Mouse (Mus musculus): Measurements from ENCODE around the gene Cma2. TPM values are rescaled to one million over a fixed set of nuclear protein-coding genes. Genes with fewer than 3 reads are reported as not detected.
A peak's percentile ranks its signal among the peaks of the same experiment; 100 is the strongest.

The Cma2 gene
- total RNA-seq (2014; fragmentation: Nextera tagmentation) (not detected in 2 replicates), total RNA-seq (2017) (0.87 and 1.2 TPM in 2 replicates), polyA plus RNA-seq (2012) (not detected in 2 replicates)

DNA sequence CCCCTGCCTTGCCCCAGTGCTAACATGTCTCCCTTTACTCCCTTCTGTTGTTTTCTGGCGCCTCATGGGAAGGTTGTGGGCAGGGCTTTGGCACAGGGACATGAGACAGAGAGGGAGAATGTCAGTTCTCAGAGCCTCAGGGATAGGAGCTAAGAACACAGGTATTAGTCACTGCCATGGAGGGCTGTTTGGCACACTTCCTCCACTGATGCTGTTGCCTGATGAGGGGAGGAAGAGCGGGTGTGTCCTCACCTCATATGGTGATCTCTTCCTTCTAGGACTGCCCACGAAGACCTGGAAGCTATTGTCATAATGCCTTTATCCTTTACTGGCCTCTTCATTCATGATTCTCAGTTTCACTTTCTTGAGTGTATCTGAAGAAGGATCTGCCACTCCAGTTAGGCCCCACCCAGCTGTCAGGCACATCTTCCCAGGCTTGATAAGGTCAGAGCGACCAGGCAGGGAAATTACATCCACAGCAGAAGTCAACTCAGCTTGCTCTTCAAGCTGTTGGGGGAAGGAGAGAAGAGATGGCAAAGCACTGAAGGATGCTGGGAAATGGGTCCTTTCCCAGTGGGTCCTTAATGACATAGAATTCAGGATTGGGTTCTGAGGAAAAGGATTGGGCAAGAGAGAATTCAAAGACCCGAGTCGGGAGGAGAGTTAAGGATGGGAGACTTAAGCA, at the start of gene Cma2:
Gene Cma2 (plus strand): TSS at position 635 of the 685 bp plus-strand sequence.
- Histone ChIP-seq H3K27me3 (ENCODE audit: insufficient read depth, low read length) (peaks cover 8% of the 10 kb centered on the region), H3K4me3 (ENCODE audit: low read depth, low read length) (no peak within 1 kb of the TSS; the same call in 1 of the 2 replicates), H3K9me3 (replicated peaks) (no peaks in the 10 kb centered on the region), H3K4me1 (ENCODE audit: insufficient read depth, low read depth, low read length) (peaks cover 63% of the 10 kb centered on the region), H3K36me3 (replicated peaks) (no peaks in the 10 kb centered on the region)
- ATAC-seq (ENCODE audit: extremely low read depth, insufficient number of reproducible peaks, low FRiP score, poor library complexity, severe bottlenecking) (peak; percentile 38; the same call in 1 of the 2 replicates), DNase-seq (ENCODE audit: low spot score) (no peak)
- TF ChIP-seq POLR2AphosphoS5 (IDR thresholded peaks at IDR 0.05; ENCODE audit: insufficient replicate concordance, low read depth, low read length) (no peak), GATA1 (IDR thresholded peaks at IDR 0.05; ENCODE audit: borderline replicate concordance, low read length) (no peak), TAL1 (conservative IDR thresholded peaks at IDR 0.05; ENCODE audit: low read depth, low read length) (no peak), GATA2 (IDR thresholded peaks at IDR 0.05; ENCODE audit: borderline replicate concordance, low read depth, low read length) (no peak), CTCF (IDR thresholded peaks at IDR 0.05; ENCODE audit: low read depth, low read length) (no peak)

DNA sequence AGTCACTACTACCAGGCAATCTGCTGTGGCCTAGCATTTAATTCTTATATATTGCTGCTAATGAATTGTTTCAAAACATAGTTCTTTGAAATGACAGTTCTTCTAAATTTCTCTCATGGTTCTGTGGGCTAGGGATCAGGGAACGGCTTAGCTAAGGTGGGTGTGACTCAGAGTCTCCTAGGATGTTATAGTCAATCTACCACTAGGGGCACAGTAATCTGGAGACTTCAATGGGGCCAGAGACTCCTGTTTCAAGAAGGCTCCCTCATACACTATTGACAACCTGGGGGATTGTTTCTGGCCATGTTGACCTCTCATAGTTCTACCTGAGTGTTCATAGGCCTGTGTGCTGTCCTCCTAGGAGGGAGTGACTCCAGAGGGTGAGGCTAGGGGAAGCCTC, 45.3 kb upstream of the Cma2 start:
- ATAC-seq (ENCODE audit: extremely low read depth, insufficient number of reproducible peaks, low FRiP score, poor library complexity, severe bottlenecking) (no peak), DNase-seq (ENCODE audit: low spot score) (no peak)
- Histone ChIP-seq H3K36me3 (replicated peaks) (no peaks in the 10 kb centered on the region), H3K9me3 (replicated peaks) (no peaks in the 10 kb centered on the region), H3K4me3 (ENCODE audit: low read depth, low read length) (no peak overlapping the region), H3K27me3 (ENCODE audit: insufficient read depth, low read length) (peaks cover 19% of the 10 kb centered on the region), H3K4me1 (ENCODE audit: insufficient read depth, low read depth, low read length) (peaks cover 23% of the 10 kb centered on the region)
- TF ChIP-seq GATA2 (IDR thresholded peaks at IDR 0.05; ENCODE audit: borderline replicate concordance, low read depth, low read length) = no peak

DNA sequence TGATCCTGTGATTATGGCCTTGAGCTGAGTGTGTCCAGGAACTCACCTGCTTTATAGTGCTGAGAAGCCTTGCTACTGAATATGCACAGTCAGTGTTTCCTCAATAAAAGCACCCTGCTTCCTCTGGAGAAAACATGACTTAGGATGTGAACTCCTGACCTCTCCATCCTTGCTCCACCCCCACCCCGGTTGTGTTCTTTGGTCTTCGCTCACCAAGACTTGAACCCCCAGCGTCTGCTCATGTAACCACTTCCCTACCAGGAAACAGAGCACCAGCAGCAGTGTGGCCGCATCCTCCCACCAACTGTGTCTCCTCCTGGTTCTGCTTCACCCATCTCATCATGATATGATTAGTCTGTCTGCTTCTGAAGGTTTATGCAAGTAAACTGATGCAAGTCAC, 37.4 kb upstream of the Cma2 start:
- TF ChIP-seq POLR2AphosphoS5 (IDR thresholded peaks at IDR 0.05; ENCODE audit: insufficient replicate concordance, low read depth, low read length) (no peak), TAL1 (conservative IDR thresholded peaks at IDR 0.05; ENCODE audit: low read depth, low read length) (no peak), CTCF (IDR thresholded peaks at IDR 0.05; ENCODE audit: low read depth, low read length) (no peak)
- peaks cover 3% of the 10 kb centered on the region; the same call in 1 of the 2 replicates for H3K27me3 ChIP-seq (ENCODE audit: insufficient read depth, low read length)
- no peaks in the 10 kb centered on the region for H3K9me3 ChIP-seq (replicated peaks)
- H3K4me3 ChIP-seq (ENCODE audit: low read depth, low read length) = no peak overlapping the region
- H3K4me1 ChIP-seq (ENCODE audit: insufficient read depth, low read depth, low read length) = peaks cover 11% of the 10 kb centered on the region
- DNase-seq (ENCODE audit: low spot score) (no peak), ATAC-seq (ENCODE audit: extremely low read depth, insufficient number of reproducible peaks, low FRiP score, poor library complexity, severe bottlenecking) (no peak)
- H3K36me3 ChIP-seq (replicated peaks) = no peaks in the 10 kb centered on the region

DNA sequence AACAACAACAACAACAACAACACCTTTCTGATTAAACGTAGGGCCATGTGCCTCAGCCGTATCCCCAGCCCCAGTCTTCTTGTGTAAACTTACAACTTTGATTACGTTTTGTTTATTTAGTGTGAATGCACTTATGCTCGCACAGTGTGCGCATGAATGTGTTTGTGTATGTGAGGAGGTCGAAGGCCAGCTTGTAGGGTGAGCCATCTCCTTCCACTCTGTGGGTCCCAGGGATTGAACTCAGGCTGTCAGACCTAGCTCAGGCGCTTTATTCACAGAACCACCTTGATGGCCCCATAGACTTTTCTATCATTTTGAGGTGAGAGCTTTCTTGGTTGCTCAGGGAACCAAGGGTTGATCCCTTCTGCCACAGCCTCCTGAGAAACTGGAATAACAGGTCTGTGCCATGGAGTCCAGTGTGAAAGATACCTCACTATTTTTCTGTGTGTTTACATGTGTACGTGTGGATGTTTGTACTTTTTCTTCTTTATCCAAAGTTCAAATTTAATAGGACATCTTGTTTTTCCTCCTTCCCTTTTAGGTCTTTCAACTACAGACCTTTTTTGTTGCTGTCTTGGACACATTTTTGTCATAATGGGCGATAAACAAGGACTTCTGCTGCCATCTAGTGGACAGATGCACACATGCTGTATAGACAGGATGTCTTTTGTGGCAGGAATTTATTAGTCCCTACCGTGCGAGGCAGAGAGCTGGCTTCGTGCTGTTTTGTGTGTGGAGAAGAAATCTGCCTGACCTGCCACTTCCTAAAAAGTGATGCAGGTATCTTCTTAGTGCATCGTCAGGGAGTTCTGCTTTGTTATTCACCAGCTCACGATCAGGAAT, 32.3 kb upstream of the Cma2 start:
- peak; percentile 48 for DNase-seq (ENCODE audit: low spot score)
- Histone ChIP-seq H3K4me3 (ENCODE audit: low read depth, low read length) (no peak overlapping the region), H3K9me3 (replicated peaks) (no peaks in the 10 kb centered on the region), H3K36me3 (replicated peaks) (no peaks in the 10 kb centered on the region), H3K4me1 (ENCODE audit: insufficient read depth, low read depth, low read length) (peaks cover 52% of the 10 kb centered on the region), H3K27me3 (ENCODE audit: insufficient read depth, low read length) (no peaks in the 10 kb centered on the region)
- ATAC-seq (ENCODE audit: extremely low read depth, insufficient number of reproducible peaks, low FRiP score, poor library complexity, severe bottlenecking) = no peak
- TF ChIP-seq POLR2AphosphoS5 (IDR thresholded peaks at IDR 0.05; ENCODE audit: insufficient replicate concordance, low read depth, low read length) (no peak), GATA1 (IDR thresholded peaks at IDR 0.05; ENCODE audit: borderline replicate concordance, low read length) (no peak), TAL1 (conservative IDR thresholded peaks at IDR 0.05; ENCODE audit: low read depth, low read length) (no peak), CTCF (IDR thresholded peaks at IDR 0.05; ENCODE audit: low read depth, low read length) (peak; percentile 85)

DNA sequence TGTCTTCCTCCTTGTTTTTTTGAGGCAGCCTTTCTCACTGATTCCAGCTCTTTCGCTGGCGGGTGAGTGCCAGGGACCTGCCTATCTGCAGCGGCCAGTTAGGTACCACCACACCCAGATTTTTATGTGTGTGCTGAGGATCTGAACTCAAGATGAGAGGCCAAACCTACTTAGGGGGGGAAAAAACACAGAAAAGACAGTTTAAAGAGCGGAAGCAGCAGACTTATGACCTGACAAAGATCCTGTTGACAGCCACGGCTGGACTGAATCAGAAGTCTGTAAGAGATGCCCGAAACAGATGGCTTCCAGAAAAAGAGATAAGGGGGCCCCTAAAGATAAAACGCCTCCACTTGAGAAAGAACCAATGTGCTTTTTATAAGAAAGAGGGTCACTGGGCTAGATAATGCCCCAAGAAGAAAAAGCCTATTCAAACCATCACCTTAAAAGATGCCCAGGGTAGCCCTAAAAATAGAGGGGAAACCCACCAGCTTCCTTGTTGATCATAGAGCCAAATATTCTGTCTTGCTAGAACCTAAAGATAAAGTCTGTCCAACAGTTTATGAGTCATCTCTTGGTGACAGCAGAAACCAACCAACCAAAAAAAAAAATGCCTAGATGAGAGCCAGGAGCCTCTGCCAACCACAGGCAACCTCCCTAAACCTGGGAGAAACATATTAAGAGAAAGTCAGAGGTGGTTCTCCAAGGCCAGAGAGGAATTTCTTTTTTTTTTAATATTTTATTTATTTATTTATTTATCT, 28.1 kb upstream of the Cma2 start:
- H3K4me3 ChIP-seq (ENCODE audit: low read depth, low read length) = peak overlapping the region; percentile 35; the same call in 1 of the 2 replicates
- TF ChIP-seq TAL1 (conservative IDR thresholded peaks at IDR 0.05; ENCODE audit: low read depth, low read length) (peak; percentile 91), GATA1 (IDR thresholded peaks at IDR 0.05; ENCODE audit: borderline replicate concordance, low read length) (no peak), POLR2AphosphoS5 (IDR thresholded peaks at IDR 0.05; ENCODE audit: insufficient replicate concordance, low read depth, low read length) (no peak), CTCF (IDR thresholded peaks at IDR 0.05; ENCODE audit: low read depth, low read length) (no peak), GATA2 (IDR thresholded peaks at IDR 0.05; ENCODE audit: borderline replicate concordance, low read depth, low read length) (no peak)
- no peaks in the 10 kb centered on the region for H3K9me3 ChIP-seq (replicated peaks)
- DNase-seq (ENCODE audit: low spot score) (peak; percentile 68), ATAC-seq (ENCODE audit: extremely low read depth, insufficient number of reproducible peaks, low FRiP score, poor library complexity, severe bottlenecking) (peak; percentile 85)
- H3K36me3 ChIP-seq (replicated peaks) = no peaks in the 10 kb centered on the region
- no peaks in the 10 kb centered on the region for H3K27me3 ChIP-seq (ENCODE audit: insufficient read depth, low read length)
- peaks cover 89% of the 10 kb centered on the region for H3K4me1 ChIP-seq (ENCODE audit: insufficient read depth, low read depth, low read length)

DNA sequence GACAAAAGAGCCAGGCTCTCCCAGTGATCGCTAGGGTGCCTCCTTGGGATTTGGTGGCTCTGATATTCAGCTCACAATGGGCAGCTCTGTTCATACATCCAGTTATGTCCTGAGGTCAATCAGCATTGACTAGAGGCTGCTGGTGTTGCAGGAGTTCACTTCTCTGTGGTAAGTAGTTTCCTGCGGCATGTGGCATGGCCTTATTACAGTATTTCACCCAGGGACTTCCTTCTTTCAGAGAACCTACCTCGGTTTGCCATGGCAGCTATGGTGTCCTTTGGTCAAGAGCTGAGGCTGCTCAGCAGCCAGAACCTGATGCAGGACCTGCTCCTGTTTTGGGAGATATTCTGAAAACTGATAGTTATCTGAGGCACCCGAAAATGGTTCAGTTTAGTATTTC, 23.9 kb upstream of the Cma2 start:
- Histone ChIP-seq H3K27me3 (ENCODE audit: insufficient read depth, low read length) (no peaks in the 10 kb centered on the region), H3K9me3 (replicated peaks) (no peaks in the 10 kb centered on the region), H3K4me1 (ENCODE audit: insufficient read depth, low read depth, low read length) (peaks cover 92% of the 10 kb centered on the region), H3K4me3 (ENCODE audit: low read depth, low read length) (no peak overlapping the region), H3K36me3 (replicated peaks) (no peaks in the 10 kb centered on the region)
- ATAC-seq (ENCODE audit: extremely low read depth, insufficient number of reproducible peaks, low FRiP score, poor library complexity, severe bottlenecking) = no peak
- TF ChIP-seq POLR2AphosphoS5 (IDR thresholded peaks at IDR 0.05; ENCODE audit: insufficient replicate concordance, low read depth, low read length) = no peak
- TF ChIP-seq GATA2 (IDR thresholded peaks at IDR 0.05; ENCODE audit: borderline replicate concordance, low read depth, low read length) = no peak
- TF ChIP-seq CTCF (IDR thresholded peaks at IDR 0.05; ENCODE audit: low read depth, low read length) = no peak
- TF ChIP-seq GATA1 (IDR thresholded peaks at IDR 0.05; ENCODE audit: borderline replicate concordance, low read length) = no peak
- TF ChIP-seq TAL1 (conservative IDR thresholded peaks at IDR 0.05; ENCODE audit: low read depth, low read length) = no peak
- no peak for DNase-seq (ENCODE audit: low spot score)
